Mouse (Mus musculus) left cerebral cortex, adult 2 months (tissue): Measurements from ENCODE around the gene Atxn1. TPM values are rescaled to one million over a fixed set of nuclear protein-coding genes. Genes with fewer than 3 reads are reported as not detected.

Experiments used
- DNase-seq, 2 experiments: peaks; one replicate each; pipeline ENCODE4 v3.0.0; 2021 to 2022; ENCODE audit warnings: low spot score in 2 of 2, mixed read lengths in 1 of 2; ENCODE audit errors: extremely low spot score in 1 of 2
- H3K27ac ChIP-seq: fragments of 200-600 bp; 2 replicates; pipeline ENCODE4 v1.8.1; 2022
- H3K4me3 ChIP-seq: fragments of 200-600 bp; 2 replicates; pipeline ENCODE4 v1.8.1; 2022
- CTCF ChIP-seq: fragments of 200-600 bp; IDR thresholded peaks from 2 replicates; pipeline ENCODE4 v1.8.1; 2022; ENCODE audit warnings: antibody characterized with exemption, mild to moderate bottlenecking, moderate library complexity
- intact Hi-C: fragments of 180-260 bp; cut with DNase I; formaldehyde crosslinking; loops from one replicate; pipeline ENCODE4 v1.15.1; 2025
- total RNA-seq, 2 experiments: library from RNA; stranded (reverse); gene quantifications; 2 replicates each; pipeline ENCODE4 v1.2.3; 2021

Gene Atxn1
- total RNA-seq, 2 experiments from 2014 or later, result 152 to 197 TPM

DNA sequence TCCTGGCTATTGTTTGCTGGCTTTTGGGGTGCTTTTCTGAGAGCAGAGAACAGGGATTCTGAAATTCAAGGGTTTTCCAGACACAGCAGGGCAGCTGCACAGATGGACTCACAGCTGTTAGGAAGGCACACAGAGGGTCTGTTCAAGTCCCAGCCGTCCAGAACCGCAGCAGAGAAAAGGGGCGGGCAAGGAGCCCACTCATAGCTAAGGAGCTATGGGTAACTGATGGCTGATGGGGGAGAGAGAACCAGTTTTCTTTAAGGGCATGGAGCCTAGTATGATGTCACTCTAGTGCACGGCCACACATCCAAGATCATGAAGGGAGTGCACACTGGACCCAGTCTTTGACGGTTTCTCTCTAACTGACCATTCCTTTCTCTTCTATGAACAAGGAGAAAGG, 200.5 kb downstream of the Atxn1 start:
- DNase-seq, result no peak
- TF ChIP-seq CTCF, result no peak
- H3K27ac ChIP-seq, result no peak overlapping the region
- intact Hi-C loops, result no loop called here
- H3K4me3 ChIP-seq, result no peak overlapping the region

DNA sequence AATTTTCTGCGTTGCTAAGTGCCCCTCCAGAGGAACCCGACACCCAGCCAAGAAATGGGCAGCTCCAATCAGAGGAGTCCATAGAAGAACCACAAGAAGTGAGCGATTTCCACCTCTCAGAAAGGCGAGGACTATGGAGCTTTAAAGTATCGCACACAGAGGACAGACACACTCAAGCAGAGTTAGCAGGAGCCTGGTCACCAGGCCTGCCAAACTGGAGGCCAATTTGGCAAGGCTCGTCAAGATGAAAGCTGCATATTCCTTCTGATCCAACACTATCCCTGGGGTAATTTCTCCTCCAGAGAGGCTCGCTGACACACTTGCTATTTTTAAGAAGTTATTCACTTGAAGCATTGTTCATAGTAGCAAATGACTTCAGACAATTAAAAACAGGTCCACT, 202.5 kb downstream of the Atxn1 start:
- intact Hi-C loops, result no loop called here
- DNase-seq, result no peak
- TF ChIP-seq CTCF, result no peak
- H3K4me3 ChIP-seq, result no peak overlapping the region
- no peak overlapping the region for H3K27ac ChIP-seq

DNA sequence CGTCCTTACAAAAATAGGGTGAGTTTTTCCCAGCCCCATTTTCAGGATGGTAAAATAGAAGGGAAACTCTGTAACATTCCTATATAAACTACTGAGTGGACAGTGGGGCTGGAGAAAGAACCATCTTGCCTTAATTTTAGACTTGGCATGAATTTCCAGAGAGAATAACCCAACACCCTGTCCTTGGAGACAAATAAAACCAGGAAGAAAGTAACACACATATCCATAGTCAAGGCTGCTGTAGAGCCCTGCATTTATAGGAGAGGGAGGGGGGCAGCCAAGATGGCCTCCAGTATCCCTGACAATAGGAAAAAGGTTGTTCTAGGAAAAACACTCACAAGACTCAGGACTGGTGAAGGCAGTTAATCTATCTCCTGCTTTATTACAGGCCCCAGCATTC, 210.3 kb downstream of the Atxn1 start:
- intact Hi-C loops, result no loop called here
- H3K27ac ChIP-seq, result no peak overlapping the region
- no peak for TF ChIP-seq CTCF
- H3K4me3 ChIP-seq, result no peak overlapping the region
- no peak for DNase-seq

- Histone ChIP-seq H3K4me3 (no peak overlapping the region), H3K27ac (no peak overlapping the region)
- TF ChIP-seq CTCF, result no peak
- no peak for DNase-seq
- intact Hi-C loops, result no loop called here
Observed at GRCm38 (mm10) chr13:45752498-45752897, 212.3 kb downstream of the Atxn1 start.

- Histone ChIP-seq H3K4me3 (no peak overlapping the region), H3K27ac (no peak overlapping the region; the same call in 1 of the 2 replicates)
- intact Hi-C loops, result no loop called here
- DNase-seq, result no peak
- TF ChIP-seq CTCF, result no peak
Observed at GRCm38 (mm10) chr13:45751231-45751630, 213.6 kb downstream of the Atxn1 start.

- intact Hi-C loops, result no loop called here
- Histone ChIP-seq H3K27ac (no peak overlapping the region), H3K4me3 (no peak overlapping the region)
- no peak for DNase-seq
- TF ChIP-seq CTCF, result no peak
Observed at GRCm38 (mm10) chr13:45750627-45751026, 214.2 kb downstream of the Atxn1 start.

GRCm38 (mm10) chr13:45749937-45750336, 214.9 kb downstream of the Atxn1 start:
- TF ChIP-seq CTCF, result no peak
- Histone ChIP-seq H3K27ac (0 out of 2 replicates have a peak overlapping the region, but pooled peaks have one; percentile 1), H3K4me3 (no peak overlapping the region)
- intact Hi-C loops, result loop anchor here (5.0 kb wide), 1 partner anchor 57 kb away; no protein-coding TSS in a partner anchor
- DNase-seq, result no peak

DNA sequence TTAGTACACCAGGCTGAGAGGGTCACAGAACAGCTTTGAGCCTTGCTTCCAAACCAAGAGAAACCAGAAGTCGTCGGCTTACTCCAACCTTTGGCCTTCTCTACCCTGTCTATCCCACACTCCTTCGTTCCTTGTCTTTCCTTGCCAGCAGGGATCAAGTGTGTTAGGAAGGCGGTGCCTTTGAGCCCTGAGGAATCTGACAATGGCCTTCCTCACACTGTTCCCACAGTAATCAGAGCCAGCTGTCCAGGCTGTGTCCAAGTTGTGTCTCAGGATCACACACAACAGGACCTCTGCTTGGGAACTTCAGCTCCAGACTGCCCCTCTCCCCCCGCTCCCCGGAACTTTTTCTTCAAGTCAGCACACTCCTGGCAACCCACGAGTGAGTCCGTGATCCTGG, 215.6 kb downstream of the Atxn1 start:
- no peak for DNase-seq
- Histone ChIP-seq H3K4me3 (no peak overlapping the region), H3K27ac (no peak overlapping the region)
- TF ChIP-seq CTCF, result no peak
- intact Hi-C loops, result loop anchor here (5.0 kb wide), 1 partner anchor 58 kb away; no protein-coding TSS in a partner anchor

DNA sequence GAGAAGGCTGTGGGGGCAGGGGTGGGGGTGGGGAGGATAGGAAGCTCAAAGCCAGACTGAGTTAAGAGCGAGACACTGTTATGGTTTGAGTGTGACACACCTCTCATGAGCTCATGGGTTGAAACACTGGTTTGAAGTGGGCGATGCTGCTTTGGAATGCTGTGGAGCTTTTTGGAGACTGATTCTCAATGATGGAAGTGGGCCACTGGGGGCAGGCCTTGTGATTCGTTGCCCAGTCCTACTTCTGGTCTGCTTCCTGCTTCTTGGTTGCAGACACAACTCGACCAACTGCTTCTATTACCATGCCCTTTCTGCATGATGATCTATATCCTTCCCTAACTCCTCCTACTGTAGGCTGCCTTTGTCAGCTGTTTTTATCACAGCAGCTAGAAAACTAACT, 216.1 kb downstream of the Atxn1 start:
- intact Hi-C loops, result loop anchor here (1.0 to 5.0 kb wide), 2 partner anchors 21 to 59 kb away; no protein-coding TSS in a partner anchor
- no peak for DNase-seq
- Histone ChIP-seq H3K4me3 (no peak overlapping the region), H3K27ac (no peak overlapping the region)
- no peak for TF ChIP-seq CTCF

- intact Hi-C loops, result loop anchor here (5.0 kb wide), 1 partner anchor 61 kb away; no protein-coding TSS in a partner anchor
Observed at GRCm38 (mm10) chr13:45745851-45746773, 218.7 kb downstream of the Atxn1 start.

DNA sequence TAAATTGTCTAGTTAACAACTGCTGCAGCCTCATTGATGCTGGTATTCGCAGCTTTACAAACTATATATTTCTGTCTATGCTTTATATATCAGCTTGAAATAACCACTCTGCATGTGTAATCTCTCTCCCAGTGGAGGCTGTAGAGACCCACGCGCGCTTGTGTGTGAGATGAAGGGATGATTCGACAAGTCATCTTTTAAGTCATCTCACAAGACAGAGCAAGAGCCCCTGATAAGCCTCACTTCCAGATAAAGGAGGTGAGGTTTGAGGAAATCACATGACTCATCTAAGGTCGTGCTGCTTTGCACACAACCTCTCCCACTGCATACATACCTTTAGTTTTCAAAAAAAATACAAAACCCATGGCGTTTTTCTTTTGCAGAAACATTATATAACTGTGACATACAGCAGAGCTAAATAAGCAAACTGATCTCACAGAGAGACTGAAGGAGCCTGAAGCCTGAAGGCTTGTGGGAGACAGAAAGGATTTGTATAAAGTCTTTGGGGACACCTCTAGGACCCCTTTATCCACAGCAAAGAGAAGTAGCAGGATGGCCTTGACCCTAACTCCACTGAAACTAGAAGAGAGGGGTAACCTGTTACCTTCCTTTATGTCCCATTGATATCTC, 219.9 kb downstream of the Atxn1 start:
- intact Hi-C loops, result loop anchor here (5.0 kb wide), 1 partner anchor 62 kb away; no protein-coding TSS in a partner anchor
- Histone ChIP-seq H3K27ac (peak overlapping the region; percentile 89), H3K4me3 (no peak overlapping the region)
- TF ChIP-seq CTCF, result no peak
- DNase-seq, result no peak

More at GRCm38 (mm10) chr13:45745851-45746773, 218.7 kb downstream of the Atxn1 start:
- TF ChIP-seq CTCF, result peak; percentile 48
- DNase-seq, result no peak
- Histone ChIP-seq H3K4me3 (no peak overlapping the region), H3K27ac (peak overlapping the region; percentile 89)

DNA sequence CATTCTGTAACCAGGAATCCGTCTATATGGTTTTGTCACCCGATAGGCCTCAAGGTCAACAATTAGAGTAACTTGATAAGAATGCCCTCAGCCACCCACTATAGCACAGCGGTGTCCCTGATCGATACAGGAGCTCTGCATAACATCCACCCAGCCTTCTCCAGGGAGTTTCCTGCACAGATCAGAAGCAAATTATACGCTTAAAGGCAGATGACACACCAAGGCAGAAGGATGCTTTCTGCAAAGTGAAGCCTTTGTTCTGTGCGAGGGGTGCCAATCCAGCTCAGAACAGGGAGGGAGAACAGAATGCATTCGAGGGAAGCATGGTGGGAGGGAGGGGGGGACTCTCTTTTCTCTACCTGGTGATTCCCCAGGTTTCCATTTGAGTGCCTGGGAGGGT, 221.0 kb downstream of the Atxn1 start:
- H3K4me3 ChIP-seq, result no peak overlapping the region
- peak overlapping the region; percentile 89 for H3K27ac ChIP-seq
- intact Hi-C loops, result no loop called here
- DNase-seq, result no peak
- no peak for TF ChIP-seq CTCF
